Mouse (Mus musculus): ENCODE data around the gene Fes. TPM values are rescaled to one million over a fixed set of nuclear protein-coding genes. Genes with fewer than 3 reads are reported as not detected.

The Fes gene
- total and polyA plus RNA-seq, 2 experiments from 2014 or later = 3.1 to 4.3 TPM

DNA sequence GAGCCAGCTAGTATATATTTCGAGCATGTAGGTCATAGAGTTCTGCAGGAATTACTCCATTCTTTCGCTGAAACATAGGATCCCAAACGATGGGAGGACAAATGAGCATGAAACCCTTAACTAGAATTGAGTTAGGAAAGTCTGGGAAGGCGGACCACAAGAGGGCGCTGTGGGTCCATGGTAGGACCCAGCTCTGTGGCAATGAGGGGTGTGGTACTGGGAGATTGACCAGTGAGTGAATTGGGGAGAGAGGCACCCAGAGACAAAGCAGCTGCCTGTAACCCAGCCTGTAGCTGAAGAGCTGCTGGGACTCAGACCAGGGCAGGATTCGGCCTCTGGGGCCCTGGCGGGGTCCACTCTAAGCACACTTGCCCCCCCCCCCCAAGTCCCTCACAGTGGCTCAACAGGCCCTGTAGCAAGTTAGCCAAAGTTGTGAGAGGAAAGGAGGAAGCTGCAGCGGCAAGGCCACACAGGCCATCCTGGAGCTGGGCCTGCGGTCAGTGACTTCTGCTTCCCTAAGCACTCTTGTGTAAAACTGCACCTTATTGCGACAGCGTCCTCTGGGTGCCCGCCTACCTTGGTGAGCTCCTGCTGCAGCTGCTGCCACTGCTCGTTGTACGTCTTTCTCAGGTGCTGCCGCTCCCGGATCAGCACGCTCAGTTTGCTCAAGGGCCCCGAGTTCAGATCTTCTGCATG is 1.4 kb downstream of the Fes start:
- Histone ChIP-seq H3K4me3 (ENCODE audit: low read depth, low read length) (no peak overlapping the region), H3K9ac (replicated peaks; ENCODE audit: low read length, poor library complexity, severe bottlenecking) (no peak overlapping the region), H3K27ac (ENCODE audit: low read depth, low read length) (no peak overlapping the region), H3K4me1 (ENCODE audit: insufficient read depth, low read length) (no peaks in the 10 kb centered on the region), H3K9me3 (ENCODE audit: low read length) (no peaks in the 10 kb centered on the region), H3K27me3 (ENCODE audit: insufficient read depth, low read length) (no peaks in the 10 kb centered on the region; the same call in 1 of the 2 replicates), H3K4me2 (ENCODE audit: low read depth, low read length, poor library complexity, severe bottlenecking) (no peak overlapping the region), H3K36me3 (ENCODE audit: insufficient read depth, low read length) (peaks cover 19% of the 10 kb centered on the region)
- DNase-seq (ENCODE audit: low spot score) (peak; percentile 94), ATAC-seq (ENCODE audit: low FRiP score) (peak; percentile 51; the same call in 1 of the 2 replicates)
- peak; percentile 96 for TF ChIP-seq CTCF (IDR thresholded peaks at IDR 0.05)
- WGBS = 33% methylated on average over 18 of the region's 18 CpGs

DNA sequence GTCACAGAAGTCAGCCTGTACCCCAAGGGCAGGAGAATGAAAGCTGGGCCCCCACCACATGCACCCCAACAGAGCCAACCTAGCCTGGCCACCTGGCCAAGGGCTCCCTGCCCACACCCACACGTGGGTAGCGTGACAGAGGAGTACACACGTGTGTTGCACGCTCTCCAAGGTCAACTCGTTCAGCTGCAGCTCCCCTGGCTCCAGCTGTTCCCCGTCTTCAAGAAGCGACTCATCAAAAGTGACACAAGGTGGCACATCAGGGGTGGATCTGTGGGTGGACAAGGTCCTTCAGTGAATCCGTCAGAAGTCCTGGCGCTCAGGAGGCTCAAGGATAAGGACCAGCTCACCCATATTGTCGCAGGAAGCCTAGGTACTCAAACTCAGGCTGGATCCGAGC is 4.8 kb downstream of the Fes start:
- no peaks in the 10 kb centered on the region; the same call in 1 of the 2 replicates for H3K27me3 ChIP-seq (ENCODE audit: insufficient read depth, low read length)
- WGBS = 68% methylated on average over 11 of the region's 11 CpGs
- H3K27ac ChIP-seq (ENCODE audit: low read depth, low read length) = no peak overlapping the region
- no peaks in the 10 kb centered on the region for H3K9me3 ChIP-seq (ENCODE audit: low read length)
- ATAC-seq (ENCODE audit: low FRiP score) (no peak), DNase-seq (ENCODE audit: low spot score) (no peak)
- no peaks in the 10 kb centered on the region for H3K4me1 ChIP-seq (ENCODE audit: insufficient read depth, low read length)
- H3K9ac ChIP-seq (replicated peaks; ENCODE audit: low read length, poor library complexity, severe bottlenecking) = no peak overlapping the region
- TF ChIP-seq CTCF (IDR thresholded peaks at IDR 0.05) = no peak
- no peak overlapping the region for H3K4me3 ChIP-seq (ENCODE audit: low read depth, low read length)
- H3K4me2 ChIP-seq (ENCODE audit: low read depth, low read length, poor library complexity, severe bottlenecking) = no peak overlapping the region
- H3K36me3 ChIP-seq (ENCODE audit: insufficient read depth, low read length) = peaks cover 3% of the 10 kb centered on the region; the same call in 1 of the 2 replicates

DNA sequence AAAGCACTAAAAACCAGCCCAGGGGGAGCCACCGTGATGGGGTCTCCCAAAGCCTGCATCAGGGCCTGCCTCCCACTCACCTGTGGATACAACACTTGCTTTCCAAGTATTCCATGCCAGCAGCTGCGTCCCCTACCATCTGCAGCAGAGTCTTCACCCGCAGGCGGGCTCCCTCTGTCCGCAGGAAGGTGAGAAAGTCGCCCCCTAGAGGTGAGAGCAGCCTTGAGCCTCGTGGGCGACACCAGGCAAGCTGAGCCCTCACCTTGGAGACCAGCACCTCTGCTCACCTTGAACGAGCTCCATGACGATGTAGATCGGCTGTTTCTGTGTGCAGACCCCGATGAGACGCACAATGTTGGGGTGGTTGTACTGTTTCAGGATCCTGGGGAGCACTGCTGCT is 8.2 kb downstream of the Fes start:
- H3K27ac ChIP-seq (ENCODE audit: low read depth, low read length) = no peak overlapping the region
- no peaks in the 10 kb centered on the region for H3K9me3 ChIP-seq (ENCODE audit: low read length)
- peaks cover 3% of the 10 kb centered on the region; the same call in 1 of the 2 replicates for H3K36me3 ChIP-seq (ENCODE audit: insufficient read depth, low read length)
- TF ChIP-seq CTCF (IDR thresholded peaks at IDR 0.05) = peak; percentile 48
- no peak overlapping the region for H3K4me3 ChIP-seq (ENCODE audit: low read depth, low read length)
- WGBS = 65% methylated on average over 13 of the region's 13 CpGs
- no peak for ATAC-seq (ENCODE audit: low FRiP score)
- H3K27me3 ChIP-seq (ENCODE audit: insufficient read depth, low read length) = no peaks in the 10 kb centered on the region
- no peak for DNase-seq (ENCODE audit: low spot score)
- H3K9ac ChIP-seq (replicated peaks; ENCODE audit: low read length, poor library complexity, severe bottlenecking) = no peak overlapping the region
- 0 out of 2 replicates have a peak, but pooled peaks cover 5% of the 10 kb centered on the region for H3K4me1 ChIP-seq (ENCODE audit: insufficient read depth, low read length)
- no peak overlapping the region for H3K4me2 ChIP-seq (ENCODE audit: low read depth, low read length, poor library complexity, severe bottlenecking)

DNA sequence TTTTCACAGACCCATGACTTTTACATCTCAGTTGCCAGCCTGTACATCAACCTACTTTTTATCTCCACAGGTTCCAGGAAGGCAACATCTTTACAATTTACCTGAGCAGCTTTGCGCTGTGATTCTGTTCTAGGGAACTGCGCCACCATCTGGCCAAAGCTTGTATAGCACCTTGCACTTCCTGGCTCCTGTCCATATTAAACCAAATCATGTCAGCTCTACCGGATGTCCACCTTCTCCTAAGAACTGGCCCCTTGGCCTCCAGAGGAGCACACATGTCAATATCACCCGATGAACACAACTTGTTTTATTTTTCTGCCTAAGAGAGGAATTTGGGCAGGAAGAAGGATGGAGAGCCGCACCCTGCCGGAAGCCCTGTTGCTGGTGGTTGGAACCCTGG is 10.3 kb downstream of the Fes start:
- Histone ChIP-seq H3K4me3 (ENCODE audit: low read depth, low read length) (no peak overlapping the region), H3K27ac (ENCODE audit: low read depth, low read length) (no peak overlapping the region), H3K9me3 (ENCODE audit: low read length) (no peaks in the 10 kb centered on the region), H3K4me1 (ENCODE audit: insufficient read depth, low read length) (0 out of 2 replicates have a peak, but pooled peaks cover 5% of the 10 kb centered on the region), H3K9ac (replicated peaks; ENCODE audit: low read length, poor library complexity, severe bottlenecking) (no peak overlapping the region), H3K27me3 (ENCODE audit: insufficient read depth, low read length) (no peaks in the 10 kb centered on the region), H3K4me2 (ENCODE audit: low read depth, low read length, poor library complexity, severe bottlenecking) (no peak overlapping the region), H3K36me3 (ENCODE audit: insufficient read depth, low read length) (peaks cover under 1% of the 10 kb centered on the region; the same call in 1 of the 2 replicates)
- WGBS = 35% methylated on average over 6 of the region's 6 CpGs
- peak; percentile 90 for TF ChIP-seq CTCF (IDR thresholded peaks at IDR 0.05)
- no peak for ATAC-seq (ENCODE audit: low FRiP score)
- peak; percentile 57 for DNase-seq (ENCODE audit: low spot score)

DNA sequence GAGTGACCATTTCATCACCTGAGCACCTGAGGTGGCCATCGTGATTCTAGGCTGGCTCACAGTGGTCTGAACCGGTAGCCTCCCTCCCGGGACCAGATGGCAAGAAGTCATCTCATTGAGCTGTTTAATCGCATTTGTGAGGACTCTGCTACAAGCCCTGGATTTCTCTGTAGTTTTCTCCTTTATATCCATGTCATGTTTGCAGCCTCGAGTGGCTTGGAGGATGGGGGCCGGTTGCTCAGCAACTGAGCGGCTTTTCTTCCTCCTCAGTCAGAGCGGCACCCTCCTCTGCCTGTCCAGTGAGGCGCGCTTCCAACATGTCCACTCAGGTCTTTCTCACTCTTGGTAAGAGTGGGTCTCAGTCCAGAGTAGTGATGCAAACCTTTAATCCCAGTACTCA is 11.6 kb downstream of the Fes start:
- no peak overlapping the region; the same call in 1 of the 2 replicates for H3K27ac ChIP-seq (ENCODE audit: low read depth, low read length)
- peak; percentile 42 for DNase-seq (ENCODE audit: low spot score)
- 23% methylated on average over 10 of the region's 10 CpGs for WGBS

DNA sequence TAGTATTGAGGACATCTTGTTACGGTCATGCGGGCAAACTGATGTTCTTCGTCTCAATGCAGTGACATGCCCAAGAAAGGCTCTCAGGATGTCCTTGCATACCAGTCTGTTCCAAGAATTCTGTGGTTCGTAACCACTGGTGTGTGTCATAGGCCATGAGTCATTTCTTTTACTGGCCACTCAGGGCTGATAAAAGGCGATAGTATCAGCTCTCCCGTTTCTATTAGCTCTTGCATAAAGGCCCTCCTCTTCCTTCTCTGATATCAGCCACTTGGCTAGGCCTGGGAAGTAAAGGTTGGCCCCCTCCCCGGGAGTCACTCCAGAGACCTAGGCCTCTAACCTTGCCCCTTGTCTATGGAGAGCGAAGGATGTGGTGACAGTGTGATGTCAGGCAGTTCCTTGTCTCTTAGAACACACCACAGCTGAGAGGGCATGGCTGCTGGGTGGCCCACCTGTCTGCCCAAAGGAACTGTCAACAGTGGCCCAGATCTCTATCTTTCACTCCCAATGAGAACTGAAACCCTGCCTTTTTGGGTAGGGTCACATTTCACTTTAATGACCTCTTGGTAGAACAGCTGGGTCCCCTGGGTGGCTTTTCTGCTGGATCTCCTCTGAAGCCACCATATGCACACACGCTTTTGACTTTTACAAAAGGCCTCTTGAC is 12.2 kb downstream of the Fes start:
- H3K9me3 ChIP-seq (ENCODE audit: low read length) = no peaks in the 10 kb centered on the region
- no peak overlapping the region for H3K4me2 ChIP-seq (ENCODE audit: low read depth, low read length, poor library complexity, severe bottlenecking)
- no peaks in the 10 kb centered on the region for H3K27me3 ChIP-seq (ENCODE audit: insufficient read depth, low read length)
- WGBS = 91% methylated on average over 9 of the region's 9 CpGs
- peak overlapping the region; percentile 36; the same call in 1 of the 2 replicates for H3K9ac ChIP-seq (replicated peaks; ENCODE audit: low read length, poor library complexity, severe bottlenecking)
- H3K4me1 ChIP-seq (ENCODE audit: insufficient read depth, low read length) = 0 out of 2 replicates have a peak, but pooled peaks cover 5% of the 10 kb centered on the region
- H3K27ac ChIP-seq (ENCODE audit: low read depth, low read length) = no peak overlapping the region
- H3K4me3 ChIP-seq (ENCODE audit: low read depth, low read length) = no peak overlapping the region
- no peak for ATAC-seq (ENCODE audit: low FRiP score)
- no peak for DNase-seq (ENCODE audit: low spot score)
- TF ChIP-seq CTCF (IDR thresholded peaks at IDR 0.05) = no peak
- H3K36me3 ChIP-seq (ENCODE audit: insufficient read depth, low read length) = no peaks in the 10 kb centered on the region

More for the DNA sequence above, 11.6 kb downstream of the Fes start:
- H3K9ac ChIP-seq (replicated peaks; ENCODE audit: low read length, poor library complexity, severe bottlenecking) = 0 out of 2 replicates have a peak overlapping the region, but pooled peaks have one; percentile 36
- H3K4me3 ChIP-seq (ENCODE audit: low read depth, low read length) = no peak overlapping the region
- no peaks in the 10 kb centered on the region for H3K9me3 ChIP-seq (ENCODE audit: low read length)
- ATAC-seq (ENCODE audit: low FRiP score) = peak; percentile 51
- 0 out of 2 replicates have a peak, but pooled peaks cover 5% of the 10 kb centered on the region for H3K4me1 ChIP-seq (ENCODE audit: insufficient read depth, low read length)
- no peaks in the 10 kb centered on the region for H3K27me3 ChIP-seq (ENCODE audit: insufficient read depth, low read length)
- no peak for TF ChIP-seq CTCF (IDR thresholded peaks at IDR 0.05)
- no peak overlapping the region for H3K4me2 ChIP-seq (ENCODE audit: low read depth, low read length, poor library complexity, severe bottlenecking)
- no peaks in the 10 kb centered on the region for H3K36me3 ChIP-seq (ENCODE audit: insufficient read depth, low read length)

Measured in midbrain, postnatal 0 days (tissue).